Mouse (Mus musculus): ENCODE data around the gene Spsb1.

DNA sequence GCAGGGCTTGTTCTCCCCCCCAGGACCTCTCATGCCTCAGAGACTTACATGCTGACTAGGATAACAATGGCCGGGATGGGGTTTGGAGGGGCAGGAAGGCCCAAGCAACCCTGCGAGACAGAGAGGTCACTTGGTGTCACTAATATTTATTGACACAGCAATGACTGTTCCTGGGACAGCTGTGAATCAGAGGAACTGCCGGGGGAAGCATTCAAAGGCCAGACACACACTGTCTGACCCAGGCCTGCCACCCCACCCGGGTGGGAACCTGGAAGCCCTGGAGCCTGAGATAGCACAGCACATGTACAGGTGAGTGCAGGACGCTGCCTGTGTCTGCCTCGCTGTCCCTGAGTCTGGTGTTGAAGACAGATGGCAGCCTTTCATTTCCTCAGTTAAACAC, 79.5 kb downstream of the Spsb1 start:
- TF ChIP-seq ZC3H11A (IDR thresholded peaks at IDR 0.05; ENCODE audit: low read depth, low read length): no peak
- TF ChIP-seq MYC (IDR thresholded peaks at IDR 0.05; ENCODE audit: low read depth, low read length): no peak
- no peak for TF ChIP-seq MAX (IDR thresholded peaks at IDR 0.05; ENCODE audit: low read length)
- TF ChIP-seq POLR2AphosphoS2 (IDR thresholded peaks at IDR 0.05; ENCODE audit: low read depth, low read length): no peak
- TF ChIP-seq EP300 (IDR thresholded peaks at IDR 0.05; ENCODE audit: low read length): no peak
- TF ChIP-seq CTCF (conservative IDR thresholded peaks at IDR 0.05 in 1 of 2, IDR thresholded peaks at IDR 0.05 in 1 of 2; ENCODE audit: low read depth in 2 of 2, low read length in 2 of 2): no peak
- TF ChIP-seq POLR2A (IDR thresholded peaks at IDR 0.05; ENCODE audit: low read depth, low read length): no peak
